Mouse (Mus musculus): ENCODE data around the gene Krt1. TPM values are rescaled to one million over a fixed set of nuclear protein-coding genes. Genes with fewer than 3 reads are reported as not detected.

The Krt1 gene
- polyA plus RNA-seq, 1 experiment from 2014 or later = 4.4 TPM

DNA sequence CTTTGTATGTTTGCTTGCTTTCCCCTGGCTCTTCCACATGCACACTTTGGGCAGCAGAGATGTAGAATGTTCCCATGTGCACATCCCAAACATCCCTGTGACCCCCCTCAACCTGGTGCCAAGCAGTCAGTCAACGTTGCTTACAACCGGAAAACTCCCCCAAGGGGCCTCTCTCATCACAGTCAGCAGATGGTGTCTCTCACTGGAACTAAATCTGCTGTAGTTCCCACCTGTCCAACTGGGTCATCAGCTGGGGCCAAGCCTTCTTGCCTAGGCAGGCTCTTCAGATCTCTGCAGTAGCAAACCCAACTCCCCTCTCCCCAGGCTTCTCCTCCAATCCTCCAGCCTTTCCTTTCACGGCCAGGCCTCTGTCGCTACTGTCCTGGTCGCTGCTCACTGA lies 6.1 kb upstream of the Krt1 start:
- H3K4me1 ChIP-seq = peaks cover 23% of the 10 kb centered on the region
- no peak overlapping the region for H3K27ac ChIP-seq
- peaks cover 71% of the 10 kb centered on the region for H3K27me3 ChIP-seq
- no peaks in the 10 kb centered on the region for H3K9me3 ChIP-seq (replicated peaks)
- H3K9ac ChIP-seq = no peak overlapping the region
- 62% methylated on average over 5 of the region's 5 CpGs for WGBS
- no peaks in the 10 kb centered on the region for H3K36me3 ChIP-seq
- H3K4me2 ChIP-seq (replicated peaks) = no peak overlapping the region
- H3K4me3 ChIP-seq = no peak overlapping the region
- no peak for ATAC-seq (ENCODE audit: low FRiP score)

DNA sequence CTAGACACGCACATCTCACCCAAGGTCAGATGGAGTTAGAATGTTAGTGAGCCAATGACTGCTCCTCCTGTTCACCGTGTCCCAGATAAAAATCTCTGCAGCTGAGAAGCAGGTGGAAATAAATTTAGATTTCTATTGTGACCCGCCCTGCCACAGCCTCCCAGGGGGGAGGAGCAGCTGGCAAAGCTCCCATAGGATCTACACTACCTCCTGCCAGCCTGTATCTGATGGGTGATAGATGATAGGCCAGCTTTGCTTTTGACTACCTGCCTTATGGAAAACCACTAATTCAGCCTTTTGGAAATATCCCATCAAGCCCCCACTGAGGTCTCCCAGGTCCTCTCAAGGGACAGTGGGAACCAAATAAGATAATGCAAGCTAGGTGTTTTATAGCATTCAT lies 5.1 kb upstream of the Krt1 start:
- Histone ChIP-seq H3K4me2 (replicated peaks) (no peak overlapping the region), H3K4me1 (peaks cover 22% of the 10 kb centered on the region), H3K27ac (no peak overlapping the region), H3K36me3 (no peaks in the 10 kb centered on the region), H3K9ac (no peak overlapping the region), H3K27me3 (peaks cover 65% of the 10 kb centered on the region), H3K9me3 (replicated peaks) (no peaks in the 10 kb centered on the region), H3K4me3 (no peak overlapping the region)
- 67% methylated on average over 3 of the region's 3 CpGs for WGBS
- no peak for ATAC-seq (ENCODE audit: low FRiP score)

DNA sequence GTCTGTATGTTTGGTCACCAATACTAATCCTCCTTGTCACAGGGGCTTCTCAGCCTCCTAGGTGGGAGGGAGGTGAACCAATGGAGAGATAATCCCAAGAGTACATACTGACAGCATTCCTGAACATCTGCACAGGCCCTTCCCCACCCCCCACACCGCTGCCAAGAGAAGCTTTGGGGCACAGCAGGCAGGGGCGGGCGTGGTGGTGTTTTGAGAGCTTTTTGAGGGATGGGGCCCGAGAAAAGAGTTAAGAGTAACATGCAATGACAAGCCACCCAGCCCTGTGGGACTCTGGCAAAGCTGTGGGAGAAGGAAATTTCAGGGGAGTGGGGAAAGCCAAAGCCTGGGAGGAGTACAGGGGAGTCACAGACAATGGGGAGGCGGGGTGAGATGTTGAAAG lies 3.7 kb upstream of the Krt1 start:
- no peaks in the 10 kb centered on the region for H3K9me3 ChIP-seq (replicated peaks)
- no peak for ATAC-seq (ENCODE audit: low FRiP score)
- no peaks in the 10 kb centered on the region for H3K36me3 ChIP-seq
- H3K4me3 ChIP-seq = no peak overlapping the region
- no peak overlapping the region for H3K27ac ChIP-seq
- peaks cover 11% of the 10 kb centered on the region; the same call in 1 of the 2 replicates for H3K4me1 ChIP-seq
- no peak overlapping the region for H3K9ac ChIP-seq
- WGBS = 17% methylated on average over 5 of the region's 5 CpGs
- H3K4me2 ChIP-seq (replicated peaks) = no peak overlapping the region
- peaks cover 58% of the 10 kb centered on the region for H3K27me3 ChIP-seq

DNA sequence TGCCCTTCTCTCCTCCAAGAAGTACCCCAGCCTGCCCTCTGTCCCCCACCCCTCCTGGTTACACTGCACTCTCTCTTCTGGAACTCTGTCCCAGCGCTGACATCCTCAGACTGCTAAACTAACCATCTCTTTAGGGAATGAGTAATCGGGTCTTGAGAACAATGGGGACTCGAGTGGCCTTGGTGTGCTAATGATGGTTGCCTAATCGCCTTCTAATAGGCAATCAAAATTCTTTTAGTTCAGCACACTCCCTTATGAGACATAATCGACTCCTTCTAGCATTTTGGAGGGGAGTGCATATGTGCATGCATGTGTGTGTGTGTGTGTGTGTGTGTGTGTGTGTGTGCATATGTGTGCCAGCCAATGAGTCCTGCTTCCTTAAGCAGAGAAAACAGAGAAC lies 2.0 kb upstream of the Krt1 start:
- Histone ChIP-seq H3K27me3 (peaks cover 42% of the 10 kb centered on the region), H3K36me3 (no peaks in the 10 kb centered on the region), H3K4me1 (0 out of 2 replicates have a peak, but pooled peaks cover 6% of the 10 kb centered on the region), H3K9ac (no peak overlapping the region), H3K4me3 (no peak overlapping the region), H3K4me2 (replicated peaks) (no peak overlapping the region), H3K9me3 (replicated peaks) (no peaks in the 10 kb centered on the region), H3K27ac (no peak overlapping the region)
- 40% methylated on average over 5 of the region's 5 CpGs for WGBS
- ATAC-seq (ENCODE audit: low FRiP score) = no peak

GRCm38 (mm10) chr15:101845971-101846403 lies 4.6 kb downstream of the Krt1 start:
- Histone ChIP-seq H3K27ac (peak overlapping the region; percentile 64), H3K9me3 (replicated peaks) (no peaks in the 10 kb centered on the region), H3K4me1 (peaks cover 7% of the 10 kb centered on the region), H3K4me2 (replicated peaks) (peak overlapping the region; percentile 74), H3K27me3 (peaks cover 12% of the 10 kb centered on the region), H3K4me3 (peak overlapping the region; percentile 50), H3K36me3 (no peaks in the 10 kb centered on the region), H3K9ac (peak overlapping the region; percentile 71)
- WGBS = under 1% methylated on average over 36 of the region's 37 CpGs
- peak; percentile 64 for ATAC-seq (ENCODE audit: low FRiP score)

DNA sequence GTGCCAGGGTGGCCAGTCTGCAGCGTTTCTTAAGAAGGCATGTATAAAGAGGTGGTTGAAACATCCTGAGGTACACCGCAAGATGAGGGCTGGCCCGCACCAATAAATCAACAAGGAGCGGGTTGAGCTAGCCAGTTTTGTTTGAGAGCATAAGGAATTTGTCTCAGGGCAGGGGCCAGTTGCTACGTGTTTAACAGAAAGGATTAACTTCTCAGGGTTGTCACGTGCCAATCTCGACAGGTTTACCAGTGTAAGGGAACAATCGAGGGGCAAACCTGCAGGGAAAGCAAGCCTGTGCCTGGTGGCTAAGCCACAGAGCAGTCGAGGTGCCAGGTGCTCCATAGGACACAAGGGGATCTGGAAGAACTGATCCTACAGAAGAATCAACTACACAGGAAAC lies 7.4 kb downstream of the Krt1 start:
- Histone ChIP-seq H3K9ac (no peak overlapping the region), H3K4me1 (peaks cover 7% of the 10 kb centered on the region), H3K4me3 (no peak overlapping the region), H3K9me3 (replicated peaks) (no peaks in the 10 kb centered on the region), H3K4me2 (replicated peaks) (no peak overlapping the region), H3K36me3 (no peaks in the 10 kb centered on the region), H3K27me3 (peaks cover 6% of the 10 kb centered on the region), H3K27ac (no peak overlapping the region)
- WGBS = 73% methylated on average over 9 of the region's 9 CpGs
- no peak for ATAC-seq (ENCODE audit: low FRiP score)

DNA sequence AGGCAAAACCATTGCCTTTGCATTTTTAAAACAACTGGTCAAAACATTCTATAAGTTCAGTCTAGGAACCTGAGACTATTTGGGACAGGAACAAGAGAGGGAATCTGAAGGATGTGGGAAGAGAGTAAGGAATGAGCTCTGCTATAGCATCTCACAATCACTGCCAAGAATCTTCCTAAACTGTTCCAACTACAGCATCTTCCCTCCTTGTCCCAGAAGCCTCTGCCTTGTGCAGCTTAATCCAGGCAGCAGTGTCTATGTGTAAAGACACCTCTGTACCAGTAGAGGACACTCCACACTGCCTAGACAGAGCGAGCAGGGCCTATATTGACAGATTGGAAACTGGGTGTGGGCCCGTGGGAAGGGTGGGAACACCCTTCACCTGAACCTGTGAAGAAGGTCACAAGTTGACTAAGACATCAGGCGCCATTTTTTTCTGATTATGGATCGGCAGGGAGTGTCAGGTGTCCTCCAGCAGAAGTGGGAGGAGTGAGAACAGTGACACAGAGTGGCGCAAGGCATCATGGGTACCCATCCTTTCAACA lies 15.7 kb downstream of the Krt1 start:
- Histone ChIP-seq H3K27ac (no peak overlapping the region), H3K4me1 (no peaks in the 10 kb centered on the region), H3K9ac (no peak overlapping the region), H3K4me3 (no peak overlapping the region), H3K27me3 (no peaks in the 10 kb centered on the region), H3K36me3 (no peaks in the 10 kb centered on the region), H3K4me2 (replicated peaks) (no peak overlapping the region), H3K9me3 (replicated peaks) (no peaks in the 10 kb centered on the region)
- WGBS = 68% methylated on average over 5 of the region's 5 CpGs
- ATAC-seq (ENCODE audit: low FRiP score) = no peak

DNA sequence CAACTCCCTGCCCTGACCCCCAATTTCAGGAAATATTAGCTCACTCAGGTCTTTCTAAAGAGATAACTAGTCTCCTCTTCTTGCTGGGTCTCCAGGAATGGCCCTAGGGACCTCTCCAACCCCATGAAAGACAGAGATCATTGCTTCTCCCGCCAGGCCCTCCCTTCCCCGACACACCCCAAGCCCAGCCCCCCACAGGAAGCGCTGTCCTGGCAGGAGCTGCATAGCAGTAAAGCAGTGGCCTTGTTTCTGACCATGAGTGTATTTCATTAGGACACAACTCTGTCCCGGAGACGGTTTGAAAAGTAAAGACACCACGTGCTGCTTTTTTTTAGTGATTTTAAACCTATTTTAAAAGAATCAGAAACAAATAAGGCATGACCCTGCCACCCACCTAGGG lies 17.5 kb downstream of the Krt1 start:
- Histone ChIP-seq H3K4me3 (no peak overlapping the region), H3K27ac (no peak overlapping the region), H3K36me3 (no peaks in the 10 kb centered on the region), H3K4me1 (no peaks in the 10 kb centered on the region), H3K4me2 (replicated peaks) (no peak overlapping the region), H3K9me3 (replicated peaks) (no peaks in the 10 kb centered on the region), H3K27me3 (no peaks in the 10 kb centered on the region), H3K9ac (no peak overlapping the region)
- ATAC-seq (ENCODE audit: low FRiP score) = no peak
- WGBS = 60% methylated on average over 6 of the region's 6 CpGs

GRCm38 (mm10) chr15:101829441-101829840 lies 21.2 kb downstream of the Krt1 start:
- Histone ChIP-seq H3K36me3 (no peaks in the 10 kb centered on the region), H3K4me3 (no peak overlapping the region), H3K27ac (no peak overlapping the region), H3K27me3 (no peaks in the 10 kb centered on the region), H3K4me1 (no peaks in the 10 kb centered on the region), H3K9me3 (replicated peaks) (no peaks in the 10 kb centered on the region), H3K9ac (no peak overlapping the region), H3K4me2 (replicated peaks) (no peak overlapping the region)
- ATAC-seq (ENCODE audit: low FRiP score) = no peak
- 77% methylated on average over 5 of the region's 5 CpGs for WGBS

GRCm38 (mm10) chr15:101821786-101822185 lies 28.8 kb downstream of the Krt1 start:
- no peak overlapping the region for H3K4me2 ChIP-seq (replicated peaks)
- no peak for ATAC-seq (ENCODE audit: low FRiP score)
- no peaks in the 10 kb centered on the region for H3K27me3 ChIP-seq
- no peaks in the 10 kb centered on the region for H3K9me3 ChIP-seq (replicated peaks)
- no peak overlapping the region for H3K4me3 ChIP-seq
- no peaks in the 10 kb centered on the region for H3K36me3 ChIP-seq
- WGBS = 39% methylated on average over 3 of the region's 3 CpGs
- no peak overlapping the region for H3K9ac ChIP-seq
- H3K27ac ChIP-seq = no peak overlapping the region
- no peaks in the 10 kb centered on the region for H3K4me1 ChIP-seq

DNA sequence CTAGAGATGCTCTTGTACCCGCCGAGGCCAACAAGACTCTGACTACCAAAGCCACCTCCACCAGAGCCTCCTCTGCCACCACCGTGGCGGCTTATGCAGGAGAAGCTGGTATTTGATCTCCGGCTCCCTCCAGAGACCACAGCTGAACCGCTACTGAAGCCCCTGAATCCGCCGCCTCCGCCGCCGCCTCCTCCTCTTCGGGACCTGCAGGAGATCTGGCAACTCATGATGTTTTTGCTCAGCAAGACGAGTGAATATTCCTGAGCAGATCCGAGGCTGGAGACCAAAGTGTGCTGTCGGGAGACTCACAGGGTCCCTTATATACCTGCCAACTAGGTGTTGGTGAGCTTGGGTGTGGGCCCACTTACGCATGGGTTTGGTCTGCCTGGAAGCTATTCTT lies 32.7 kb downstream of the Krt1 start, which contains the start of gene Krt2:
Krt2 (minus strand) TSS at position 295 of the 400 bp plus-strand sequence.
- 87% methylated on average over 16 of the region's 16 CpGs for WGBS
- Histone ChIP-seq H3K9me3 (replicated peaks) (no peaks in the 10 kb centered on the region), H3K27ac (no peak within 1 kb of the TSS), H3K4me2 (replicated peaks) (no peak within 1 kb of the TSS), H3K36me3 (no peaks in the 10 kb centered on the region), H3K4me3 (no peak within 1 kb of the TSS), H3K4me1 (no peaks in the 10 kb centered on the region), H3K9ac (no peak within 1 kb of the TSS), H3K27me3 (no peaks in the 10 kb centered on the region)
- ATAC-seq (ENCODE audit: low FRiP score) = no peak

GRCm38 (mm10) chr15:101803052-101803822 lies 47.4 kb downstream of the Krt1 start:
- Histone ChIP-seq H3K4me1 (peaks cover 14% of the 10 kb centered on the region), H3K36me3 (no peaks in the 10 kb centered on the region), H3K4me2 (replicated peaks) (no peak overlapping the region), H3K27ac (peak overlapping the region; percentile 30; the same call in 1 of the 2 replicates), H3K9me3 (replicated peaks) (no peaks in the 10 kb centered on the region), H3K4me3 (no peak overlapping the region), H3K27me3 (no peaks in the 10 kb centered on the region; the same call in 1 of the 2 replicates), H3K9ac (no peak overlapping the region)
- WGBS = 70% methylated on average over 11 of the region's 11 CpGs
- ATAC-seq (ENCODE audit: low FRiP score) = peak; percentile 54
